ENCODE assay signal across 17 mouse cellular contexts in genomic region chr2:52335556-52335955, GRCm38 (mm10).
"Had no signal": no experiment of that assay in that cellular context is flagged by ENCODE, and none has a peak within 500 bp of the region (broad histone marks: within the 10 kb centered on the region; RNA-seq: fewer than 3 reads in every experiment).

No protein-coding gene starts in this region.

- DNase-seq: kidney, adult 18-20 months; kidney, postnatal 10 days; kidney, postnatal 4 days; lung, embryonic 14.5 days; lung, postnatal 10 days; retina, postnatal 1 day; thymus, adult 2 months; thymus, postnatal 25 days had no signal

- H3K9me3 ChIP-seq: limb, embryonic 15.5 days; liver, embryonic 12.5 days; midbrain, embryonic 15.5 days; neural tube, embryonic 13.5 days; stomach, embryonic 15.5 days had no signal

- ATAC-seq: liver, embryonic 12.5 days; midbrain, embryonic 15.5 days had no signal

- H3K36me3 ChIP-seq: limb, embryonic 15.5 days; liver, embryonic 12.5 days; midbrain, embryonic 15.5 days; neural tube, embryonic 13.5 days; stomach, embryonic 15.5 days had no signal

- H3K27ac ChIP-seq: layer of hippocampus, adult 2 months; limb, embryonic 15.5 days; liver, embryonic 12.5 days; macrophage; midbrain, embryonic 15.5 days; neural tube, embryonic 13.5 days; stomach, embryonic 15.5 days had no signal

- H3K27me3 ChIP-seq: limb, embryonic 15.5 days; midbrain, embryonic 15.5 days; neural tube, embryonic 13.5 days; stomach, embryonic 15.5 days had no signal

- H3K9ac ChIP-seq: limb, embryonic 15.5 days; liver, embryonic 12.5 days; lung, embryonic 14.5 days; midbrain, embryonic 15.5 days; neural tube, embryonic 13.5 days; stomach, embryonic 15.5 days had no signal

- H3K4me1 ChIP-seq: limb, embryonic 15.5 days; liver, embryonic 12.5 days; midbrain, embryonic 15.5 days; neural tube, embryonic 13.5 days; stomach, embryonic 15.5 days had no signal

- H3K4me2 ChIP-seq: limb, embryonic 15.5 days; liver, embryonic 12.5 days; lung, embryonic 14.5 days; midbrain, embryonic 11.5 days; midbrain, embryonic 15.5 days; neural tube, embryonic 13.5 days; stomach, embryonic 15.5 days had no signal

- H3K4me3 ChIP-seq: layer of hippocampus, adult 2 months; limb, embryonic 15.5 days; liver, embryonic 12.5 days; megakaryocyte, embryonic 14.5 days; midbrain, embryonic 15.5 days; neural tube, embryonic 13.5 days; stomach, embryonic 15.5 days had no signal
